Mouse (Mus musculus) lung, embryonic 14.5 days (tissue): Measurements from ENCODE around the gene Frmd4b. TPM values are rescaled to one million over a fixed set of nuclear protein-coding genes. Genes with fewer than 3 reads are reported as not detected.
A peak's percentile ranks its signal among the peaks of the same experiment; 100 is the strongest.

ENCODE experiments used
- ATAC-seq: fragments of 200-750 bp; cut with Nextera tagmentation; 2 replicates; pipeline ENCODE4 v1.8.0; 2017; ENCODE audit warnings: mild to moderate bottlenecking, moderate TSS enrichment, moderate library complexity; ENCODE audit not compliant: insufficient read depth
- DNase-seq: peaks from one replicate; pipeline ENCODE4 v3.0.0-alpha.2; 2015
- H3K27ac ChIP-seq: fragments of 300-500 bp; sonication (generic); 2 replicates; pipeline ENCODE4 v1.5.1; 2014; ENCODE audit warnings: low read depth, mild to moderate bottlenecking, moderate library complexity
- H3K27me3 ChIP-seq: fragments of 300-500 bp; sonication (generic); 2 replicates; pipeline ENCODE4 v1.6.1; 2014; ENCODE audit warnings: low read length, control low read depth; ENCODE audit not compliant: insufficient read depth
- H3K36me3 ChIP-seq: fragments of 300-500 bp; sonication (generic); 2 replicates; pipeline ENCODE4 v1.6.1; 2014; ENCODE audit warnings: control low read depth; ENCODE audit not compliant: insufficient read depth
- H3K4me1 ChIP-seq: fragments of 300-500 bp; sonication (generic); 2 replicates; pipeline ENCODE4 v1.6.1; 2014; ENCODE audit warnings: antibody characterized with exemption, control low read depth; ENCODE audit not compliant: insufficient read depth
- H3K4me2 ChIP-seq: fragments of 300-500 bp; sonication (generic); 2 replicates; pipeline ENCODE4 v1.6.1; 2014; ENCODE audit warnings: mild to moderate bottlenecking
- H3K4me3 ChIP-seq: fragments of 300-500 bp; sonication (generic); 2 replicates; pipeline ENCODE4 v1.5.1; 2014; ENCODE audit warnings: low read depth, low read length
- H3K9ac ChIP-seq: fragments of 300-500 bp; sonication (generic); 2 replicates; pipeline ENCODE4 v1.6.1; 2014
- H3K9me3 ChIP-seq: fragments of 300-500 bp; sonication (generic); 2 replicates; pipeline ENCODE4 v1.6.1; 2016; ENCODE audit warnings: low read depth, low read length, control low read depth
- CTCF ChIP-seq: IDR thresholded peaks from 2 replicates; pipeline ENCODE4 v1.5.1; 2016; ENCODE audit warnings: antibody characterized with exemption, low read depth
- WGBS: fragments of 180-500 bp; shearing (Covaris S2); extraction: QIAGEN DNeasy Blood & Tissue Kit; methylation state at CpG from one replicate; pipeline ENCODE4 v1.1.7; 2014; 5-methylcytosine and 5-hydroxymethylcytosine counted together
- polyA plus RNA-seq: library from polyadenylated mRNA; unstranded; fragments of >200 nt; fragmentation: Nextera tagmentation; extraction: Ambion mirVana; gene quantifications from 2 replicates; pipeline ENCODE4 v1.2.1, GENCODE M21; 2014

Gene Frmd4b
- polyA plus RNA-seq, 1 experiment from 2014 or later, result 20.8 TPM

GRCm38 (mm10) chr6:97521279-97522038 is 95.9 kb downstream of the Frmd4b start:
- 27% methylated on average over 13 of the region's 13 CpGs for WGBS
- H3K4me3 ChIP-seq, result no peak overlapping the region
- H3K36me3 ChIP-seq, result no peaks in the 10 kb centered on the region
- no peaks in the 10 kb centered on the region for H3K27me3 ChIP-seq
- no peak for TF ChIP-seq CTCF
- DNase-seq (peak; percentile 65), ATAC-seq (peak; percentile 36; the same call in 1 of the 2 replicates)
- H3K9ac ChIP-seq, result no peak overlapping the region
- H3K9me3 ChIP-seq, result no peaks in the 10 kb centered on the region
- H3K4me2 ChIP-seq, result no peak overlapping the region
- H3K27ac ChIP-seq, result peak overlapping the region; percentile 22; the same call in 1 of the 2 replicates
- H3K4me1 ChIP-seq, result peaks cover 6% of the 10 kb centered on the region

GRCm38 (mm10) chr6:97520566-97520965 is 96.8 kb downstream of the Frmd4b start:
- no peak for ATAC-seq
- no peaks in the 10 kb centered on the region for H3K27me3 ChIP-seq
- peak; percentile 62 for TF ChIP-seq CTCF
- WGBS, result 43% methylated on average over 2 of the region's 2 CpGs
- H3K4me2 ChIP-seq, result no peak overlapping the region
- H3K9me3 ChIP-seq, result no peaks in the 10 kb centered on the region
- peaks cover 6% of the 10 kb centered on the region for H3K4me1 ChIP-seq
- no peak overlapping the region for H3K4me3 ChIP-seq
- no peak overlapping the region for H3K9ac ChIP-seq
- H3K36me3 ChIP-seq, result no peaks in the 10 kb centered on the region
- H3K27ac ChIP-seq, result no peak overlapping the region
- peak; percentile 27 for DNase-seq

GRCm38 (mm10) chr6:97519553-97519952 is 97.8 kb downstream of the Frmd4b start:
- no peak for DNase-seq
- no peak for TF ChIP-seq CTCF
- H3K27ac ChIP-seq, result no peak overlapping the region
- H3K27me3 ChIP-seq, result no peaks in the 10 kb centered on the region
- no peak overlapping the region for H3K4me3 ChIP-seq
- peaks cover 6% of the 10 kb centered on the region for H3K4me1 ChIP-seq
- H3K36me3 ChIP-seq, result no peaks in the 10 kb centered on the region
- 76% methylated on average over 10 of the region's 10 CpGs for WGBS
- ATAC-seq, result no peak
- no peak overlapping the region for H3K9ac ChIP-seq
- H3K9me3 ChIP-seq, result no peaks in the 10 kb centered on the region
- H3K4me2 ChIP-seq, result no peak overlapping the region

GRCm38 (mm10) chr6:97518467-97518866 is 98.9 kb downstream of the Frmd4b start:
- Histone ChIP-seq H3K9me3 (no peaks in the 10 kb centered on the region), H3K9ac (no peak overlapping the region), H3K27ac (no peak overlapping the region), H3K4me1 (peaks cover 6% of the 10 kb centered on the region), H3K36me3 (no peaks in the 10 kb centered on the region), H3K4me2 (no peak overlapping the region), H3K4me3 (no peak overlapping the region), H3K27me3 (no peaks in the 10 kb centered on the region)
- no peak for TF ChIP-seq CTCF
- 13% methylated on average over 2 of the region's 2 CpGs for WGBS
- ATAC-seq (peak; percentile 16; the same call in 1 of the 2 replicates), DNase-seq (peak; percentile 24)

GRCm38 (mm10) chr6:97517616-97518235 is 99.6 kb downstream of the Frmd4b start:
- H3K4me2 ChIP-seq, result no peak overlapping the region
- DNase-seq (no peak), ATAC-seq (no peak)
- H3K4me1 ChIP-seq, result peaks cover 6% of the 10 kb centered on the region
- no peaks in the 10 kb centered on the region for H3K36me3 ChIP-seq
- H3K9ac ChIP-seq, result no peak overlapping the region
- no peak for TF ChIP-seq CTCF
- H3K27ac ChIP-seq, result no peak overlapping the region
- no peaks in the 10 kb centered on the region for H3K27me3 ChIP-seq
- no peaks in the 10 kb centered on the region for H3K9me3 ChIP-seq
- 31% methylated on average over 12 of the region's 12 CpGs for WGBS
- no peak overlapping the region for H3K4me3 ChIP-seq

- Histone ChIP-seq H3K27me3 (no peaks in the 10 kb centered on the region), H3K27ac (no peak overlapping the region), H3K4me3 (no peak overlapping the region), H3K9me3 (no peaks in the 10 kb centered on the region), H3K4me1 (peaks cover 6% of the 10 kb centered on the region), H3K4me2 (no peak overlapping the region), H3K36me3 (no peaks in the 10 kb centered on the region), H3K9ac (no peak overlapping the region)
- ATAC-seq (no peak), DNase-seq (no peak)
- WGBS, result 79% methylated on average over 5 of the region's 5 CpGs
- no peak for TF ChIP-seq CTCF
Measured at GRCm38 (mm10) chr6:97516941-97517340, 100.4 kb downstream of the Frmd4b start.

- H3K27ac ChIP-seq, result no peak overlapping the region
- ATAC-seq, result no peak
Measured at GRCm38 (mm10) chr6:97510771-97511170, 106.6 kb downstream of the Frmd4b start.

More at GRCm38 (mm10) chr6:97510771-97511170, 106.6 kb downstream of the Frmd4b start:
- 43% methylated on average over 8 of the region's 8 CpGs for WGBS
- H3K4me2 ChIP-seq, result no peak overlapping the region
- no peak overlapping the region for H3K9ac ChIP-seq
- no peak for TF ChIP-seq CTCF
- no peaks in the 10 kb centered on the region for H3K36me3 ChIP-seq
- H3K27me3 ChIP-seq, result no peaks in the 10 kb centered on the region
- H3K4me1 ChIP-seq, result peaks cover 4% of the 10 kb centered on the region; the same call in 1 of the 2 replicates
- H3K4me3 ChIP-seq, result no peak overlapping the region
- DNase-seq, result no peak
- H3K9me3 ChIP-seq, result no peaks in the 10 kb centered on the region
